Mouse (Mus musculus) mouse embryonic stem cell (cell line): ENCODE results near the gene Scgb3a1.

Experiments used
- in situ Hi-C, 2 experiments: fragments of 300-500 bp; cut with MboI; formaldehyde crosslinking; loops; 1 replicate in 1 of 2; 3 replicates in 1 of 2; pipeline ENCODE4 v1.14.3; 2019 to 2020; ENCODE audit warnings: low sequenced_read_pairs in 2 of 2, low pct_unique_long_range_greater_than_20kb in 1 of 2, mixed read lengths in 1 of 2; ENCODE audit not compliant: unreplicated experiment in 1 of 2

The Scgb3a1 gene

GRCm38 (mm10) chr11:49711981-49712554, 48.7 kb downstream of the Scgb3a1 start:
- in situ Hi-C loops = no loop called here

GRCm38 (mm10) chr11:49712555-49713335, 49.3 kb downstream of the Scgb3a1 start, which contains the start of gene Cnot6:
Cnot6 (minus strand) TSS chr11:49712723.
- in situ Hi-C loops = no loop called here

GRCm38 (mm10) chr11:49713336-49714334, 50.2 kb downstream of the Scgb3a1 start:
- in situ Hi-C loops = no loop called here
